Mouse (Mus musculus) midbrain, embryonic 11.5 days (tissue): Measurements from ENCODE around the gene Rps2. TPM values are rescaled to one million over a fixed set of nuclear protein-coding genes. Genes with fewer than 3 reads are reported as not detected.
A peak's percentile ranks its signal among the peaks of the same experiment; 100 is the strongest.

Experiments
- ATAC-seq: fragments of 200-750 bp; cut with Nextera tagmentation; 2 replicates; pipeline ENCODE4 v1.8.0; 2017; ENCODE audit warnings: moderate TSS enrichment, moderate library complexity; ENCODE audit not compliant: low FRiP score
- DNase-seq: peaks from one replicate; pipeline ENCODE4 v3.0.0; 2015; ENCODE audit warnings: low spot score; ENCODE audit errors: missing footprints
- H3K27ac ChIP-seq: fragments of 300-500 bp; sonication (generic); 2 replicates; pipeline ENCODE4 v1.5.1; 2014; ENCODE audit warnings: low read depth, low read length
- H3K27me3 ChIP-seq: fragments of 300-500 bp; sonication (generic); 2 replicates; pipeline ENCODE4 v1.6.1; 2014; ENCODE audit warnings: mild to moderate bottlenecking, low read length, moderate library complexity, mixed read lengths; ENCODE audit not compliant: control insufficient read depth, insufficient read depth
- H3K36me3 ChIP-seq: fragments of 300-500 bp; sonication (generic); 2 replicates; pipeline ENCODE4 v1.6.1; 2014; ENCODE audit warnings: mild to moderate bottlenecking, low read length, moderate library complexity, mixed read lengths; ENCODE audit not compliant: control insufficient read depth, insufficient read depth
- H3K4me1 ChIP-seq: fragments of 300-500 bp; sonication (generic); 2 replicates; pipeline ENCODE4 v1.6.1; 2014; ENCODE audit warnings: low read length; ENCODE audit not compliant: control insufficient read depth, insufficient read depth
- H3K4me2 ChIP-seq: fragments of 300-500 bp; sonication (generic); 2 replicates; pipeline ENCODE4 v1.6.1; 2014; ENCODE audit warnings: mild to moderate bottlenecking, moderate library complexity
- H3K4me3 ChIP-seq: fragments of 300-500 bp; sonication (generic); 2 replicates; pipeline ENCODE4 v1.5.1; 2014; ENCODE audit warnings: low read depth, low read length
- H3K9ac ChIP-seq: fragments of 300-500 bp; sonication (generic); 2 replicates; pipeline ENCODE4 v1.6.1; 2014; ENCODE audit warnings: low read length
- H3K9me3 ChIP-seq: fragments of 300-500 bp; sonication (generic); 2 replicates; pipeline ENCODE4 v1.6.1; 2016; ENCODE audit warnings: low read length; ENCODE audit not compliant: control insufficient read depth
- WGBS: fragments of 180-500 bp; shearing (Covaris S2); extraction: QIAGEN DNeasy Blood & Tissue Kit; methylation state at CpG from one replicate; pipeline ENCODE4 v1.1.7; 2014; 5-methylcytosine and 5-hydroxymethylcytosine counted together
- polyA plus RNA-seq: library from polyadenylated mRNA; unstranded; fragments of >200 nt; fragmentation: Nextera tagmentation; extraction: Ambion mirVana; gene quantifications from 2 replicates; pipeline ENCODE4 v1.2.1, GENCODE M21; 2014

Rps2 gene
- polyA plus RNA-seq, 1 experiment from 2014 or later, result 1,392 TPM

DNA sequence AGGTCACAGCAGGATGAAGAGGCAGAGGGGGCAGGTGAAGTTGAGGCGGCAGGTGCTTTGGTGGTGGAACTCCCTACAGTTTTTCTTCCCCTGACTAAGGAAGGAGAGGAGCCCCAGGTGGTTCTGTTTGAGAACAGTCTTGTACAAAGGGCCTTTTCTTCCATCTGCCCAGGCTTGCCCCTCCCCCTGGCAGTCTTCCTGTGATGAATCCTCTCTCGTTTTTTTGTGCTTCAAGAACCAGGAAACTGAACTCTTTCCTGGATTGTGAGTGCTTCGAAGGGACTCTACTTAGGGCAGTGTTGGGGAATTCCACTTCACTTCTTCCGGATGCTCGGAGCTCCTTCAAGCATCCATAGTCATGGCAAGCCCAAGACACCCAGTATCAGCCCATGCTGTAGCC is 19.9 kb upstream of the Rps2 start:
- H3K9me3 ChIP-seq, result no peaks in the 10 kb centered on the region
- no peak overlapping the region for H3K4me3 ChIP-seq
- H3K27me3 ChIP-seq, result no peaks in the 10 kb centered on the region
- no peak overlapping the region for H3K4me2 ChIP-seq
- 22% methylated on average over 5 of the region's 5 CpGs for WGBS
- DNase-seq, result no peak
- H3K36me3 ChIP-seq, result peaks cover 15% of the 10 kb centered on the region
- H3K9ac ChIP-seq, result no peak overlapping the region
- no peak for ATAC-seq
- no peak overlapping the region for H3K27ac ChIP-seq
- peaks cover 10% of the 10 kb centered on the region for H3K4me1 ChIP-seq

DNA sequence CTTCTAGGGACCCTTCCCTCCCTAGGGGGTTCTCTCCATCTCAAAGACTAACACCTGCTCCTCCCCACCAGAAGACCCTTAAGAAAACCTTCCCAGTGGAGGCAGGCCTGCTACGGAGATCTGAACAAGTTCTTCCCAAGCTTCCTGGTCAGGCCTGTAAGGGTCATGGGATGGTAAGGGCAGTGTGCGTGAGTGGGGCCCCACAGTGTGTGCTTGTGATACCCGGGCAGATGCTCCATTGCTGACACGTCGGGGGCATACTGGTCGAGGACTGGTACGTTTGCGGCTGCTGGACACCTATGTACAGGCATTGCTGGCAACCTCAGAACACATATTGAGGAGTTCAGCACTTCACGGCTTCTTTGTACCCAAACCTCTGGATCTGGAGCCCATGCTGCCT is 19.2 kb upstream of the Rps2 start:
- no peak overlapping the region for H3K9ac ChIP-seq
- no peak overlapping the region for H3K27ac ChIP-seq
- H3K27me3 ChIP-seq, result no peaks in the 10 kb centered on the region

DNA sequence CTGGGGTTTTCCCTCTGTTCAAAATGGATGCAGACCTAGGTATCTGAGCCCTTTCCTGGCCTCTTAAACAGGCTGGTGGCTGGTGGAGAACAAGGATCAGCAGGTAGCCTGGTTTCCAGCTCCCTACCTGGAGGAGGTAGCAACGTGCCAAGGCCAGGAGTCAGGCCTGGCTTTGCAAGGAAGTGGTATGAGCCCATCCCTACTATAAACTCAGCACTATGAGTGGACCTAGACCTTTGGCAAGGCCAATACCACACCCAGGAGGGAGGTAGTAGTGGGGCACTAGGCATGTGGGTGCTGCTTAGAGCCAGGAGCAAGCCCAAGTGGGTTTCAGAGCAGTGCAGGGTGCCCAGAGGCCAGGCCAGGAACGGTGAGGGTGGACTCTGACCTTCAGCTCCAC is 18.4 kb upstream of the Rps2 start:
- Histone ChIP-seq H3K4me1 (peaks cover 8% of the 10 kb centered on the region; the same call in 1 of the 2 replicates), H3K27me3 (no peaks in the 10 kb centered on the region), H3K4me2 (no peak overlapping the region), H3K4me3 (no peak overlapping the region), H3K27ac (no peak overlapping the region), H3K9ac (no peak overlapping the region), H3K36me3 (peaks cover 24% of the 10 kb centered on the region), H3K9me3 (no peaks in the 10 kb centered on the region)
- WGBS, result 83% methylated on average over 2 of the region's 2 CpGs
- ATAC-seq (no peak), DNase-seq (no peak)

More for the DNA sequence above, 19.2 kb upstream of the Rps2 start:
- H3K9me3 ChIP-seq, result no peaks in the 10 kb centered on the region
- DNase-seq, result no peak
- H3K4me3 ChIP-seq, result no peak overlapping the region
- H3K36me3 ChIP-seq, result peaks cover 16% of the 10 kb centered on the region
- H3K4me2 ChIP-seq, result no peak overlapping the region
- 72% methylated on average over 9 of the region's 9 CpGs for WGBS
- ATAC-seq, result no peak
- H3K4me1 ChIP-seq, result peaks cover 10% of the 10 kb centered on the region

DNA sequence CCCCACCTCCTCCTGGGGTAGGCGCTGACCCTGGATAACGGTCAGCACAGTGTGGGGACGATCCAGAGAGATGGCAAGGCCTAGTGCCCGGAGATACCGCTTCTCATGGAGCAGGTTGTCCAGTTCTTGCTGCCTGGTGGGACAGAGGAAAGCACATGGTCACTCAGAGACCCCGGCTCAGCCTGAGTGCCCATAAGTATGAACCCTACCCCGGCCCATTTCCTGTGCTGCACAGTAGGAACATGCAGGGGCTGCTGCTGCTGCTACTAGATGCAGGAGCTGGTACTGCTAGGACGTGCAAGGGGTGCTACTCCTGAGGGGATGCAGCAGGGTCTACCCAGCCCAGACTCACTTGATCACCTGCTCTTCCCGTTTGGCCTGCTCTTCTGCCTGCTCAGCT is 16.7 kb upstream of the Rps2 start:
- Histone ChIP-seq H3K36me3 (peaks cover 28% of the 10 kb centered on the region), H3K4me3 (no peak overlapping the region), H3K9ac (no peak overlapping the region), H3K4me2 (no peak overlapping the region), H3K9me3 (no peaks in the 10 kb centered on the region), H3K27ac (no peak overlapping the region), H3K4me1 (peaks cover 3% of the 10 kb centered on the region; the same call in 1 of the 2 replicates), H3K27me3 (no peaks in the 10 kb centered on the region)
- ATAC-seq (no peak), DNase-seq (no peak)
- WGBS, result 91% methylated on average over 9 of the region's 9 CpGs

DNA sequence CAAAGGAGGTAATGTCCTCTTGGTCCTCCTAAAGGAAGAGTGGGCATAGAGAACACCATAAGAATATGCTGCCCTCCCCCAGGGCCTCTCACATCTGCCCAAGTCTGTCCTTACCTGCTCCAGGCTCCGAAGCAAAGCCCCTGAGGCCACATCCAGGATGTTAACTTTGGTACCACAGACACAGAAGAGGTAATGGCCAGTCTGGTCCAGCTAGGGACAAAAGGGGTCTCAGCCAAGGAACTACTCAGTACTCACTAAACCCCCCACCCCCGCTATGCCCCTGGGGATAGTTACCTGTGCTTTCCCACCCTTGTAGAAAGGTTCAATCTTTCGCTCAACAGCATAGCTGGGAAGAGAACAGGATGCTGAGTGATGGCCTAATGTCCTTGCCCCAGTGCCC is 12.1 kb upstream of the Rps2 start:
- Histone ChIP-seq H3K4me3 (no peak overlapping the region), H3K4me1 (peaks cover 6% of the 10 kb centered on the region; the same call in 1 of the 2 replicates), H3K9me3 (no peaks in the 10 kb centered on the region), H3K9ac (no peak overlapping the region), H3K4me2 (no peak overlapping the region), H3K27ac (no peak overlapping the region), H3K27me3 (no peaks in the 10 kb centered on the region), H3K36me3 (peaks cover 26% of the 10 kb centered on the region)
- WGBS, result 96% methylated on average over 3 of the region's 3 CpGs
- DNase-seq, result no peak
- ATAC-seq, result no peak

DNA sequence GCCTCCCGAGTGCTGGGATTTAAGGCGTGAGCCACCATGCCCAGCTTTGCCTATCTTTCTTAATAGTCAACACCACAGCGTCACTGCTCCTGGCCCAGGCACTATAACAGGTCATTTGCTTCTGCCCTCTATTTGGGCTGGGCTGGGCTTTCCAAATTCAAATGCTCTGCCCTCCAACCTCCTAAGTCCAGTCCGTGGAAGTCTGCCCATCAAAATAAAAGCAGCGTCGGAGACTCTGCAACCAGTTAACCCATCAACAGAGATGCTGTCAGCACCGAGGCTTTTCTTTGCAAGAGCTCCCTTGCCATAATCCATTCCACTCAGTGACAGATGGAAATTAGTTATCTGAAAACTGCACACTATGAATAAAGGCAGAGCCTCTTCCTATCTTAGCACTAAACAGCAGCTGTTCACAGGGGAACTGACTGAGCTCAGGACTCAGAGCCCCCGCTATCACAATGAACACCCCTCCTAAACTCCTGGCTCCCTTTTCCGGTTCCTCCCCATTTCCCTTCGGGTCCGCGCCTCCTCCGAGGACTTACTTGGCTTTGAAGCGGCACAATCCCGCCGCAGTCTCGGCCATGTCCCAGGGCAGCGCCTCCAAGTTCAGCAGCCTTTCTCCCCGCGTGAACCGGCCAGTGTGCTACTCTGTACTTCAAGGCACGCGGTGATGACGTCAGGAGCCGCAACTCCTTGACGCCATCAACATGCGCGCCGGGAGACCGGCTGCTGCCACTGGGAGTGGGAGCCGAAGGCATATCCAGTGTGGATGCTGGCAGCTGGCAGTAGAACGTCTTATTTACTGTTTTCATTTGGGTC is 10.7 kb upstream of the Rps2 start, which contains the start of gene Tbl3:
Tbl3 (minus strand) TSS at position 679 of the 819 bp plus-strand sequence.
- 4% methylated on average over 32 of the region's 32 CpGs for WGBS
- DNase-seq, result peak; percentile 100
- H3K4me1 ChIP-seq, result peaks cover 6% of the 10 kb centered on the region; the same call in 1 of the 2 replicates
- H3K9ac ChIP-seq, result peak within 1 kb of the TSS; percentile 84
- no peaks in the 10 kb centered on the region for H3K9me3 ChIP-seq
- no peaks in the 10 kb centered on the region for H3K27me3 ChIP-seq
- peak within 1 kb of the TSS; percentile 76 for H3K4me2 ChIP-seq
- no peak within 1 kb of the TSS; the same call in 1 of the 2 replicates for H3K27ac ChIP-seq
- peak; percentile 85 for ATAC-seq
- peaks cover 16% of the 10 kb centered on the region for H3K36me3 ChIP-seq
- H3K4me3 ChIP-seq, result peak within 1 kb of the TSS; percentile 83

DNA sequence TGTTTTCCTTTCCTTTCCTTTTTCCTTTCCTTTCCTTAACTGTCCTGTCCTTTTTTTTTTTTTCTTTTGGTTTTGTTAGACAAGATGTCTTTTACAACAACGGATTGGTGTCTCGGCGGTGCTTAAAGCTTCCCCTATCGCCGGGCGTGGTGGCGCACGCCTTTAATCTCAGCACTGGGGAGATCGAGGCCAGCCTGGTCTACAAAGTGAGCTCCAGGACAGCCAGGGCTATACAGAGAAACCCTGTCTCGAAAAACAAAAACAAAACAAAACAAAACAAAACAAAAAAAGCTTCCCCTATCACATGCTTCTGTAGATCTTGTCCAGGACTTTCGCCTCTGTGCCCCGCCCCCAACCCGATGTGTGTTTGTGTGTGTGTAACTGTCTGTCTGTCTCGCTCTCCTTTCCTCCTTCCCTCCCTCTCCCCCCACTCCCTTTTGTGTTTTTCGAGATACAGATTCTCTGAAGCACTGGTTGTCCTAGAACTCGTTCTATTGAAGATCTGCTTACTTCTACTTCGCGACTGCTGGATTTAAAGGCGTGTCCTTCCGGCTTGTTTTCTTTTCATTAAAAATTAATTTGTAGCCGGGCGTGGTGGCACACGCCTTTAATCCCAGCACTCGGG is 10.0 kb upstream of the Rps2 start:
- peak; percentile 70; the same call in 1 of the 2 replicates for ATAC-seq
- no peaks in the 10 kb centered on the region for H3K27me3 ChIP-seq
- peaks cover 13% of the 10 kb centered on the region for H3K36me3 ChIP-seq
- peak overlapping the region; percentile 76 for H3K4me2 ChIP-seq
- H3K4me1 ChIP-seq, result peaks cover 6% of the 10 kb centered on the region; the same call in 1 of the 2 replicates
- peak; percentile 86 for DNase-seq
- peak overlapping the region; percentile 84 for H3K9ac ChIP-seq
- no peak overlapping the region; the same call in 1 of the 2 replicates for H3K27ac ChIP-seq
- H3K4me3 ChIP-seq, result peak overlapping the region; percentile 83
- WGBS, result 8% methylated on average over 24 of the region's 24 CpGs
- H3K9me3 ChIP-seq, result no peaks in the 10 kb centered on the region

DNA sequence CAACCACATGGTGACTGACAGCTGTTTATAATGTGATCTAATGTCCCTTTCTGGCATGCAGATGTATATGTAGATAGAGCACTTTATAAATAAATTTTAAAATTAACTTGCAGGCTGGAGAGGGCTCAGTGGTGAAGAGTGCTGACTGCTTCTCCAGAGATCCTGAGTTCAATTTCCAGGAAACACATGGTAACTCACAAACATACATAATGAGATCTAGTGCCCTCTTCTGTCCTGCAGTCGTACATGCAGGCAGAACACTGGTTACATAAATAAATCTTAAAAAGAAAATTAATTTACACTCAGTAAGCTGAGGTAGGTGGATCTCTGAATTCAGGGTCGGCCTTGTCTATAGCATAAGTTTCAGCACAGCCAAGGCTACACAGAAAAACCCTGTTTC is 9.3 kb upstream of the Rps2 start:
- H3K4me2 ChIP-seq, result no peak overlapping the region
- DNase-seq, result no peak
- no peak overlapping the region for H3K27ac ChIP-seq
- H3K27me3 ChIP-seq, result no peaks in the 10 kb centered on the region
- WGBS, result 28% methylated on average over 2 of the region's 2 CpGs
- H3K9me3 ChIP-seq, result no peaks in the 10 kb centered on the region
- ATAC-seq, result no peak
- no peak overlapping the region for H3K9ac ChIP-seq
- peaks cover 12% of the 10 kb centered on the region for H3K36me3 ChIP-seq
- H3K4me3 ChIP-seq, result no peak overlapping the region
- peaks cover 6% of the 10 kb centered on the region; the same call in 1 of the 2 replicates for H3K4me1 ChIP-seq

DNA sequence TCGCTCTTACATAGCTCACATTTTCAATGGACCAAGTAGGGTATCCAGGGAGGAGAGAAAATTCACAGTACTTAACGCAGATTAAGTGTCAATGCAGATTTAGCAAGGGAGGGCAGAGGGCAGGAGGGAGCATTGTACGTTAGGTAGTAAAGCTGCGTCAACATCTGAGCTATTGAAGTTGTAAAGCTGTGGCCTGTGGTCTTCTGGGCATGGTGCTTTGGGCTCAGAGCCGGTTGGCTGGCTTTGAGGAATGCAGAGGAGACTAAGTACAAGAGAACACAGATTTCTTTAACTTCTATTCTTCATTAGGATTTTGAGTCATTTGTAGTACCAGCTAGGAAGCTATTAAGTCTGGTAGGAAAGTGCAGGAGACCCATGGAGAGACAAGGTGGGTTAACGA is 2.4 kb upstream of the Rps2 start:
- no peaks in the 10 kb centered on the region for H3K36me3 ChIP-seq
- no peaks in the 10 kb centered on the region for H3K4me1 ChIP-seq
- no peak overlapping the region for H3K4me3 ChIP-seq
- no peak overlapping the region for H3K4me2 ChIP-seq
- no peaks in the 10 kb centered on the region for H3K27me3 ChIP-seq
- no peak overlapping the region for H3K27ac ChIP-seq
- WGBS, result 18% methylated on average over 6 of the region's 6 CpGs
- no peaks in the 10 kb centered on the region for H3K9me3 ChIP-seq
- no peak for DNase-seq
- no peak overlapping the region for H3K9ac ChIP-seq
- ATAC-seq, result no peak
